Mouse (Mus musculus) splenic B cell, adult 2 months (primary cell): Measurements from ENCODE around the gene Cbx4.

Source experiments
- DNase-seq: peaks from one replicate; pipeline ENCODE4 v3.0.0-alpha.2; 2011; ENCODE audit warnings: low read depth, low spot score
- H3K27me3 ChIP-seq: 2 replicates; pipeline ENCODE4 v1.6.1; 2012; ENCODE audit warnings: mild to moderate bottlenecking, low read length, moderate library complexity, mixed read lengths; ENCODE audit not compliant: control insufficient read depth, poor library complexity, insufficient read depth, severe bottlenecking
- H3K36me3 ChIP-seq: 2 replicates; pipeline ENCODE4 v1.6.1; 2012; ENCODE audit warnings: mild to moderate bottlenecking, low read length, moderate library complexity, mixed read lengths; ENCODE audit not compliant: control insufficient read depth, poor library complexity, insufficient read depth, severe bottlenecking

Cbx4 gene

DNA sequence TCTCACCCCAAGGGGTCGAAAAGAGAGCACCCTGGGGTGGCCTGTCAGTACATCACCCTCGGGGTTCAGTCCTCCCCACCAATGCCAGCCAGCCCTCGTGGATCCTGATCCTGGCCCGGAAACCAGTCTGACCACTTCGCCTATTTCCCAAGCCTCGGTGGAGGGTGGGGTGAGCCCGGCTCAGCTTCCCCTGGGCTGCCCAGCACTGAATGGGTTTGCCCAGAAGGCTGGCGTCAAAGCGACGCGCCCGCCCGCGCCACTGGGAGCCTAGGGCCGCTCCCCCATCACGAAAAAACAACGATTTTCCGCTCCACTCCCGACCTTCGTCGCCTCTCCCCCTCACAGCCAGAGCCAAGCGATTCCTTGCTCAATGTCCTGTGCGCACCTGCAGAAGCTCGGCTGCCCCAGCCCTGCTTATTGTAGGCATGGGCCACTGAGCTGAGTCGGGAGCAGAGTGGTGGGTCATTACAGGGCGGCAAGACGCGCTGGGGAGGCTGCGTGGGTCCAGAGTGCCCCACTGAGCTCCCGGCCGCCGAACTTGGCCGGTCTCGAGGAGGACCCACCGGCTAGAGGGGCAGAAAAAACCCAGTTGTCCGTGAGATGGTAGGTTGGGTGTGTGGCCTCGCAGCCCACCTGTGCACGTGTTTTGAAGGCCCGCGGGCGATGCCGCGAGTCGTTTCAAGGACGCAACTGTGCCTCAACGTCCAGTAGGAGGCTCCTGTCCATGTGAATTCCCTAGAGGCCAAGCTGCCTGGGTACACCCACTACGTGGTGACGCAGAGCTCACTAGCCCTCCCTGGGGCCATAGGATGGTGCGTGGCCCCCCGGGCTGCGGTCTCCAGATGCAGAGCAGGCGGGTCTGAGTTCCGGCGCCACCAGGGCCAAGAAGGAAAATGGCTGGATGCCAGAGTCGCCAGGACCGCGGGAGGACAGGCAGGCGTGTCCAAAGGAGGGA is 27.7 kb downstream of the Cbx4 start:
- Histone ChIP-seq H3K27me3 (no peaks in the 10 kb centered on the region), H3K36me3 (no peaks in the 10 kb centered on the region)
- peak; percentile 34 for DNase-seq

DNA sequence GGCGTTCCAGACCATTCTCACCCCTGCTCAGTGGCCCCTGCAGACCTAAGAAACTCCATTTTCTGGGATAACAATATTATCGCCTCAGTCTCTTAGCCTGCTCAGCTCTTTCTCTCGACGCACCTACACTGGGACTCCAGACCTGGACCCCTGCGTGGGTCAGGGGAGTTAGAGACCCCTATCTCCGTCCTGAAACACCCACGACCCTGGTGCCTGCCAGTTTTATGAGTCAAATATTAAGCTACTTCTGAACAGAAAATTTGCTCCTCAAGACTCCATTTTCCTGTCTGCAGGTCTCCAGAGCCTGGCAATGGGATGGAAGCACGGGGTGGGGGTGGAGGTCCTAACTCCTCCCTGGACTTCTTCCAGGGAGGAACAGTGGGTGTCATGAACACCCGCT is 28.7 kb downstream of the Cbx4 start:
- peak; percentile 8 for DNase-seq
- H3K27me3 ChIP-seq, result no peaks in the 10 kb centered on the region
- no peaks in the 10 kb centered on the region for H3K36me3 ChIP-seq

DNA sequence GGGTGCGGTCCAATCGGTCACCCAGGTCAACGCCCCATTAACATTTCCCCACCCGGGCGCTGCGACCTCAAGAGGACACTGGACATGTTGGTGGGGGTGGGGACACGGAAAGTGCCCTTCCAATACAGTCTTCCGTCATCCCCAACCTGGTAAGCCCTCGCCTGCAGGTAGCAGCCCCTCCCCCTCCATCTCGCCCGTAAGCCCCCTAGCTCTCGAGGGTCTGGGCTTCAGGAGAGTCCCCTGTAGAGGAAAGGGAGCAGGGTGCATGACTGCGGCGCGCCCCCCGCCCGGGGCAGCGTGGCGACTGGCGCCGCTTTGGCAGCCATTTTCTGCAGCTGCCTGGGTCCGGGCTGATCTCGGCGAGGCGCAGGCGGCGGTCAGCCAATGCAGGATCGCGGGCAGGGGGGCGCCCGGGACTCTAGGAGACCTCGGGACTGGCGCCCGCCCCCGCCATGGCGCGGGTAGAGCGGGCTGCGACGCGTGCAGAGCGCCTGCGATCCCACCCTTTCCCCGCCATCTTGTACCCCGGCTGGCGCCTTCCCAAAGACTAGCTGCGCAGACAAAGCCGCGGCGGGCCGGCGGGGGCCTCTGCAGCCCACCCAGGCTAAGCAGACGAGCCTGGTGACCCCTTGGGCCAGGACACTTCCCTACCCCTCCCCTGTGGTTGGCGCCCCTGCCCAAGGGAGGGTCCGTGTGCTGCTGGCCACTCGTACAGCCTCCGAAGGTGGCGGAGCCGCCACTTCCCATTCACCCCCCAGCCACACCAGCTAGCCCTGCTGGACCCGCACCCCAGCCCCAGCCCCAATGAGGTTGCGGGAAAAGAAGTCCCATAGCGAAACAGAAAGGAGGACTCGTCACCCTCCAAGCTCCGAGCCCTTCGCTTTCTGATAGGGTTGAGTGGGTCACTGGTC is 29.5 kb downstream of the Cbx4 start:
- H3K27me3 ChIP-seq, result no peaks in the 10 kb centered on the region
- DNase-seq, result peak; percentile 48

DNA sequence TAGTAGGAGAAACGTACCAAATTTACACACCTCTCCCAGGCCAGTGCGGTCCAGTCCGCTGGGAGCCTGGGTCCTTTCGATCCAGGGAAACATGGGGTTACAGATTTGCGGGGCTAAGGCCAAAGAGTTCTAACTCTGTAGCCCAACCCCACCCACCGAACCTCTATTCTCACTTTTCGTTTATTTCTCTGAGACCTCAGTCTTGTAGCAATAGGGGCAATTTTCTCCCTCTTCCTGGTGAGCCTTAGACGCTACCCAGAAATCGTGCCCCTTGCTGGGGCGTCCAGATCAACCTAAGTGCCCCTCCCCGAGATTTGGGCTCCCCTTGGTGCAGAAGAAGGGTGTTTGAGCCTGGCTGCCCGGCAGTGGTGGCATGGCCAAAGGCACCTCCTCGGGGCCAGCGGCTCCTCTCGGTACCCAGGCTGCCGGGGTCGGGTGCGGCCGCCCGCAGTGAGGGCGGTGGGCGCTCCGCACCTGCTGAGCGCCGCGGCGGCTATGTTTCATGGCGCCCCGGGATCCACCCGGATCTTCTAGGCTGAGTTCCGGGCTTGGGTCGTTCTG is 30.4 kb downstream of the Cbx4 start:
- peak; percentile 20 for DNase-seq
- Histone ChIP-seq H3K27me3 (no peaks in the 10 kb centered on the region), H3K36me3 (no peaks in the 10 kb centered on the region)

More for the DNA sequence above, 29.5 kb downstream of the Cbx4 start:
- H3K36me3 ChIP-seq, result no peaks in the 10 kb centered on the region

DNA sequence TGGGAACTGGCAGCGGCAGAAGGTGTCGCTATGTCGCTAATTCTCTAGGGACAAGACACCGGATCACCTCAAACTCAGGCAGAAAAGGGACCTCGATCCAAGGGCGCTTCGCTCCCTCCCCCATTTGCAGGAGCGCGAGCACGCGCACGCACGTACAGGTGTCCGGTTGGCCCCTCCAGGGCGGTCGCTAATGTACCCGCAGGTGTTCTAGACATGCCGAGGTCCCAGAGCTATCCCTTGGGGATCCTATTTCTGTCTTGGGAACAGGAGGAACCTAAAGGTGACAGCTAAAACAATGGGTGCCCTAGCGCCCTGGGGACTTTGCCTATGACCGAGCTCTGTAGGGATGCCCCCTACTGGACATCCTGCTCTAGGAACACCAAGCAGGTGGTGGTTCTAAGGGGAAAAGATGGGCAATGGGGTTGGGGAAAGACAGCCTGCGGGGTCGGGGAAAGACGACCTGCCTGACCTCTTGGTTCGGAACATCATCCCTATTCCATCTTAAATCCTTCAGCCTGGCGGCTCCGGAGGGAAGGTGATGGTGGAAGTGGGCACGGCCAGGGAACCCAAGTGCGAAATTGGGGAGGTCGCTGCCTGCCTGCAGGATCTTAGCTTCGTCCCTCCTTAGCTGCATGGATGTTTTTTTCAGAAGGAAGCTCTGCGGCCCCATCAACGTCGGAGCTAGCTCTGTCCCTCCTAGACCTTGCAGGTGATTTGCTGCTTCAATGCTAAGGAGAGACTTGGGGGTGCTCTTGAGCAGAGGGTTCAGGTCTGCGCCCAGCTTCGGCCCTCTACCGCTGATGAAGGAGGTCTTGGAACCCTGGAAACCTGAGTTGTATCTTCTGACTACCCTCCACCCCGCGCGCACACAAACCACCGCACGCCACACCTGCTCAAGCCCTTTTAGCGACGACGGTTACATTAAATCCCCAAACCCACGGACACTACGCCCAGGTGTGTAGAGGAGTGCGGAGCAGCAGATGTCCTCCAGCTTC is 31.4 kb downstream of the Cbx4 start:
- H3K36me3 ChIP-seq, result no peaks in the 10 kb centered on the region
- DNase-seq, result peak; percentile 69
- H3K27me3 ChIP-seq, result no peaks in the 10 kb centered on the region

DNA sequence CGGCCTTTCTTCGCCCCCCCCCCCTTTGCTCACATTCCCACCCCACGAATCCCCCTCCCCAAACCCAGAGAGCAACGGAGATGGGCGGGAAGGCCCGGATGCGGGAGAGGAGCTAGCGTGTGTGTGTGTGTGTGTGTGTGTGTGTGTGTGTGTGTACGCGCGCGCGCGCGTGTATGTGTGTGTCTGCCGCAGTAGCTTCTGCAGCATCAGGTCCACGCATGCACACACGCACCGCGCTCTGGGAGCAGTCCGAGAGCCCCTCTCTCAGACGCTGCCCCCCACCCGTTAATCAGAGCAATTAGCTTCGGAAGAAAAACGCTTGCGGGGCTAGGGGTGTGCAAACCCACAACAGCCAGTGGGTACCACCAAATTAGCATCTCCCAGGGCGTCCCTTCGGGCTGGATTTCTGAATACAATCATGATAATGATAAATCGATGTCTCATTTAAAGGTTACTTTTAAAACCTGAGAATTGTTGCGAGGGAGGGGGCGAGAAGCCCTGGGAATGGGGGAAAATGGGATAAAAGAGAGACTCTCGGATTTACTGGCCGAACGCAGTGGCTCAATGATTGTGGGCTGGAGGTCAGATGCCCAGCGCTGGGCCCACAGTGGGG is 32.2 kb downstream of the Cbx4 start:
- DNase-seq, result peak; percentile 40
- H3K27me3 ChIP-seq, result no peaks in the 10 kb centered on the region
- no peaks in the 10 kb centered on the region for H3K36me3 ChIP-seq

DNA sequence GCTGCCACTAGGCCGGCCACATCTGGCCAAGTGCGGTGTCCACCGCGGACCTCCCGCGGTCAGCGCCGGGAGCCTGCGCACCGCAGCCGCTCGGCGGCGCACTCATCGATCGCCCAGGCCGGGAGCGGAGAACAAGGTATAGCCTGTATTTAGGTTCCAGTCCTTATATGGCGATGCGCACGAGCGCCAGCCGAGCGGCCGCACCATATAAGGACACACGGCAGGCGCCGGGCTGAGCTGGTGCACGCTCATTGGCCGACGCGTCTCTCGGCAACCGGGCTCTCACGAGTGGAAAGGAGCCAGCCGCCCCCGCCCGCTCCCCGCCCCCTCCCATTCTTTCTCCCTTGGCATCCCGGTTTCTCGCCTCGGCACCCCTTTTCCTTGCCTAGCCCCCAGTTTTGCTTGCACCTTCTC is 32.8 kb downstream of the Cbx4 start:
- DNase-seq, result peak; percentile 90
- Histone ChIP-seq H3K27me3 (no peaks in the 10 kb centered on the region), H3K36me3 (no peaks in the 10 kb centered on the region)

DNA sequence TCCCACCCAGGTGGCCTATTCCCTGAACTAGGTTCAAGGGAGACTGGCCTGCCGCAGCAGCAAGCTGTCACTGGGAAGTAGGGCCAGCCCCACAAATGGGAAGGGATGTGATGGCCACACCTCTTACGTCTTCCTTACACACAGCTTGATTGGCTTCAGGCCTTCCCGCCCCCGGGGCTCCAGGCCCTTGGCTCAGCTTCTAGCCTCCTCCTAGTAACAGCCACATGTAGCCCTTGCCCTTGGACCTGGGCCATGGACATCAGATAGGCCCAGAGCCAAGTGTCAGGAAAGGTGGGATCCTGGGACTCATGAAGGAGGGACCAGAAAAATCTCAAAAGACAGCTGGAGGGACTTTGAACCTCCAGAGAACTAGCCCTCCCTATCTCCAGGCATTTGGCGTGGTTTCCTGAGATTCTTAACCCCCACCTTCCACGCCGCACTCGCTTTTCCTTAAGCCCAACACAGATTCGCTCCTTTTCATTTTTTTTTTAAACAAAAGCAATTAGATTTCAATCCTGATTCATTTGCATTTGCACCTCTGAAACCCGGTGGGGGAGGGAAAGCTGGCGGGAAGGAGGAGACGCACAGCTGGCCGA is 33.3 kb downstream of the Cbx4 start:
- no peaks in the 10 kb centered on the region for H3K36me3 ChIP-seq
- H3K27me3 ChIP-seq, result no peaks in the 10 kb centered on the region
- DNase-seq, result no peak

DNA sequence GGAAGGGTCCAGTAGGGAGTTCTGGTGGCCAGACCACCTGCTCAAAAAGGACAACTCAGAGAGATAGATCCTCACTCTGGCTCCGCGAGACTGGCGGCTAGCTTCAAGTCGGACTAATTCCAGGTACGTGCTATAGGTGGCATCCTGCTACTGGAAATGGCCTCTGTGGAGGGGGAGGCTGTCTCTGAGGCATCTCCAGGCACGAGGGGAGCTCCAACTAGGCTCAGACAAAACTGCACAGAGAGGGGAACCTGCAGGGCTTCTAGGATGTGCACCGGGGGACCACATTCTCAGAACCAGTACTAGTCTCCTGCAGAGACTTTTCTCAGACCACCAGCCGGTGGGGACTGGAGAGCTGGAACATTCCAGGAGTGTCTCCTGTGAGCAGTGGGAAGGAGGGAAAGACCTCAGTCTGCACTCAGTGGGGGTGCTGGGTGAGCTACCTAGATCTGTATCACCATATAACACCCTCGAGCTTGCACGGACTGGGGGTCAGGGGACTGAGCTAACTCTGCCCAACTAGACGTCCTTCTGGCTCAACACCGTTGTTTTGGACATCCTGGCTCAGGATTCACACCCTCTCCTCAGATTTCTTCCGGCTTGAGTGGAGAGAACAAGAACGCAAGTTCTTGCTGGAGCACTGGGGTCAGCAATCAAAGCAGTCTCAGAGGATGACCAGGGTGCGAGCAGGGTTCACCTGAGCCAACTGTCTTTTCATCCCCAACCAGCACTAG is 33.9 kb downstream of the Cbx4 start:
- peak; percentile 72 for DNase-seq
- no peaks in the 10 kb centered on the region for H3K27me3 ChIP-seq
- no peaks in the 10 kb centered on the region for H3K36me3 ChIP-seq

DNA sequence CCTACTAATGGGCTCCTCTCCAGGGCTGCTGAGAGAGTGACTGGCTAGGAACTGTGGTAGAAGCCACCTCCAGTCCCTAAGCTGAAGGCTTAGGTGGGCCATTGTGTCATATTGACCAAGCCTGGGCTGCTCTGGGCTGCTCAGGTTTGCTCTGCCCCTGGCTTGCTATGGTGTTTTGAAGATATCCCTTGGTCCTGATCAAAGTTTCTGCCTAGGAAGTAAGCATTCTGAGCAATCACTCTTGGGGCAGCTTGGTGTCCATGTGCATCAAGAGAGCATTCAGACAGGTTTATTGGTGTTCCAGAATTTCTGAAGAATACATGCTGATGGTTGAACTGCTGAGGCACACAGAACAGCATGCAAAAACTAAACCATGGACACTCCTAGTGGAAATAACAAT is 34.6 kb downstream of the Cbx4 start:
- no peaks in the 10 kb centered on the region for H3K36me3 ChIP-seq
- DNase-seq, result no peak
- no peaks in the 10 kb centered on the region for H3K27me3 ChIP-seq

DNA sequence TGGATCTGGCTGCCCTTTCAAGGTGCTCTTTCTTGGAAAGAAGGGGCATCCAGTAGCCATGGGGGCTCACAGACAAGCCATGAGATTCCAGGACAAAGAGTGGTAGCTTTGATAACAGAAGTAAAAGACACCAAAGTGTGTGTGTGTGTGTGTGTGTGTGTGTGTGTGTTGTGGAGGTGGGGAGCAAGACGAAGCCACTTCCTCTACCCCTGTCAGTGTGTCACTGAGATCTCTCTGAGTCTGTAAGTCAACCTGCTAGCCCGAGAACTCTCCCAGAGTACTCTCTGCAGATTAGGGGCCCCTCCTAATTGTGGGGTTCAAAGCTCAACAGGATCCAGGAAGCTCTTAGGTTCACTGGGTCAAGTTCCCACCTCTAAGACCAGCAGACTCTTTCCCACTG is 35.7 kb downstream of the Cbx4 start:
- DNase-seq, result peak; percentile 63
- H3K36me3 ChIP-seq, result no peaks in the 10 kb centered on the region

DNA sequence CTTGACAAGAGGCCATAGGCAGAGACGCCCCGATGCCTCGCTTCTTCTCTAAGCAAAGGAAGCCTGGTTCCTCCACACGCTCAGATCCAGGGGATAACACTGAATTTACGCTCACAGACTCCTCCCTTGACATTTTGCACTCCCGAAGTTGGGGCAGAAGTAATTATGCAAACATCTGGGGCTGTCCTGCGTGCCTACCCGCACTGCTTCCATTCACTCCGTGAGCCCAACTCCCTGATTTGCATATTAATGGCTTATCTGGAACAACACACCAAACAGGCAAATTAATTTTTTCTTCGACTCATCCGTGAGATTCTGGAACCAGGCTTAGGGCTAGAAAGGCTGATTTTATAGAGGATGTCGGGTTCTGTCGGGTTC is 37.9 kb downstream of the Cbx4 start:
- Histone ChIP-seq H3K36me3 (no peaks in the 10 kb centered on the region), H3K27me3 (peaks cover 4% of the 10 kb centered on the region; the same call in 1 of the 2 replicates)
- peak; percentile 65 for DNase-seq

More for the DNA sequence above, 35.7 kb downstream of the Cbx4 start:
- no peaks in the 10 kb centered on the region; the same call in 1 of the 2 replicates for H3K27me3 ChIP-seq
